Mouse (Mus musculus) c-Kit-positive CD71-positive TER-119-negative erythroid progenitor cells, embryonic 14.5 days (primary cell): ENCODE results near the gene Lta.
A peak's percentile ranks its signal among the peaks of the same experiment; 100 is the strongest.

Experiments
- DNase-seq: peaks from one replicate; pipeline ENCODE4 v3.0.0-alpha.2; 2013; ENCODE audit warnings: low read depth

Lta gene

DNA sequence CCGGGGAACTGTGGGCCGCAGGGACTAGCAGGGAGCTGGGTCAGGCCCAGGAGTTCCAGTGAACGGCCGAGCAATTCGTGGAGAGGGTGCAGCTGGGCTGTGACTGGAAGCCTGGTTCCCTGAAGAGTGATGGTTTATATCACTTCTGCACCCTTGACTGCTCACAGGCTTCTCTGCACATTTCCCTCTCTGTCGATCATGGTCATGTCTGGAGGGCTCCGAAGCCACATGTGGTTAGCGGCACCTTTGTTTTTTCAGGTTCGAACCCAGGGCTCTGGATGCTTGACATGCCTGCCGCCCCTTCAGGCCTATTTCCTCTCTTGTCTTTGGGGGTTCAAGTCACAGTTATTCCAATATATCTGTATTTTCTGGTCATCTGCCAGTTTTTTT lies 224 bp upstream of the Lta start:
- no peak for DNase-seq

DNA sequence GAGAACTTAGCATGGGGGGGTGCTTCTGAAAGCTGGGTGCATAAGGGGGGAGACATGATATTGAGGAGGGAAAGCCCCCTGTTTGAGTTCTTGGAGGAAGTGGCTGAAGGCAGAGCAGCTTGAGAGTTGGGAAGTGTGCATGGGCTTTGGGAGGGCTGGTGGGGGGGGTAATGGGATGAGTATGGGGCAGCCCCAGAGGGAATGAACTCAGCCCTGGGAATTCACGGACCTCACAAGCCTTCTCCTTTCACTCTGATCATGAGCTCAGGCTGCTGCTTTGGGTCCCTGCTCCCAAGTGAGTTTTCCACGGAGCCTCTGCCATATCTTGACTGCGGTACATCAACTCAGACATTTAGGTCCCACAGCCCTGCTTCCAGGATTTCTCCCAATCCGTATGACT lies 2.7 kb downstream of the Lta start:
- DNase-seq = no peak

DNA sequence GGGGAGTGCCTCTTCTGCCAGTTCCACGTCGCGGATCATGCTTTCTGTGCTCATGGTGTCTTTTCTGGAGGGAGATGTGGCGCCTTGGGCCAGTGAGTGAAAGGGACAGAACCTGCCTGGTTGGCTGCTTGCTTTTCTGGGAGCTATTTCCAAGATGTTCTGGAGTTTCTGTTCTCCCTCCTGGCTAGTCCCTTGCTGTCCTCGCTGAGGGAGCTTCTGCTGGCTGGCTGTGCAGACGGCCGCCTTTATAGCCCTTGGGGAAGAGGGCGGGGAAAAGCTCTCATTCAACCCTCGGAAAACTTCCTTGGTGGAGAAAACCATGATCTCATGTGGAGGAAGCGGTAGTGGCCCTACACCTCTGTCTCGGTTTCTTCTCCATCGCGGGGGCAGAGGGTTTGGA lies 3.4 kb downstream of the Lta start, which contains the start of gene Tnf:
TSS of gene Tnf (minus strand) at position 221 of the 400 bp plus-strand sequence.
- DNase-seq = no peak

DNA sequence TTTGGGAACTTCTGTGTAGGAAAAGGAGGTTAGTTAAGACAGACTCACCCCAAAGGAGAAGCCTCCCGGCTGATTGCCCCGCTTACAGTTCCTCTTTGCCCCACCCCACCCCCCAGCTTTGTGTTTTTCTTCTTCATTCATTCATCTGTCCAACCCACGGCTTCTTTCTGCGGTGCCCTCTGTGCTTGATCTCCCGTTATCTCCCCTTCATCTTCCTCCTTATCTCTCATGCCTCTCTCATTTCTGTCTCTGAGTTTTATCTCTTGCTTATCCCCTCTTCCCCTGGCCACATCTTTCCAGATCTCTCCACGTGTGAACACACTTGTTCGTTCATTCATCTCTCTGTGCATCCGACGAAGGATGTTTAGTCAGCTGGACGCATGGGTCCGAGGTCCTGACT lies 4.0 kb downstream of the Lta start:
- no peak for DNase-seq

DNA sequence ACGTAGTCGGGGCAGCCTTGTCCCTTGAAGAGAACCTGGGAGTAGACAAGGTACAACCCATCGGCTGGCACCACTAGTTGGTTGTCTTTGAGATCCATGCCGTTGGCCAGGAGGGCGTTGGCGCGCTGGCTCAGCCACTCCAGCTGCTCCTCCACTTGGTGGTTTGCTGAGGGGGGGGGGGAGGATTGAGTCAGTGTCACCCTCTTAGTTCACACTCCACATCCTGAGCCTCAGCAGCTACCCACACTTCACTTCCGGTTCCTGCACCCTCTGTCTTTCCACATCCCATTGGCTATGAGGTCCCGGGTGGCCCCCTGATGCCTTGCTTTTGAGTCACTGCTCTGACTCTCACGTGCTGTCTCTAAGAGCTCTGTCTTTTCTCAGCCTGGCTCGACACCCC lies 4.8 kb downstream of the Lta start:
- no peak for DNase-seq

DNA sequence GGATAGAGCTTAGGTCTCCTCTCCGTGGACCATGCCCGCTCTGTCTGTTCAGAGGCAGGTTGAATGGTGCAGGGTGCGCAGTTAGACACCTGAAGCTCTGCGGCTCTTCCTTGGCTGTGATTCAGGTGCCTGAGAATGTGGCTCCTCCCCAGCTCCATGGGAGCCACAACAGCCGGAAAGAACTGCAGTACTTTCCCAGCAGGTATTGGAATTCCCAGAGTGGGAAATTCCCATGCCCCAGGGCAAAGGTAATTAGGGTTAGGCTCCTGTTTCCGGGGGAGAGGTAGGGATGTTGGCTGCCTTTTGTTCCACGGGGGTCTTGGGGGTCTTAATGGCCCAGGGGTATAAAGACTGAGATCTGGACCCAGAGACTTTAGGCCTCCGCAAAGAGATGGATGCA lies 6.2 kb downstream of the Lta start:
- no peak for DNase-seq

DNA sequence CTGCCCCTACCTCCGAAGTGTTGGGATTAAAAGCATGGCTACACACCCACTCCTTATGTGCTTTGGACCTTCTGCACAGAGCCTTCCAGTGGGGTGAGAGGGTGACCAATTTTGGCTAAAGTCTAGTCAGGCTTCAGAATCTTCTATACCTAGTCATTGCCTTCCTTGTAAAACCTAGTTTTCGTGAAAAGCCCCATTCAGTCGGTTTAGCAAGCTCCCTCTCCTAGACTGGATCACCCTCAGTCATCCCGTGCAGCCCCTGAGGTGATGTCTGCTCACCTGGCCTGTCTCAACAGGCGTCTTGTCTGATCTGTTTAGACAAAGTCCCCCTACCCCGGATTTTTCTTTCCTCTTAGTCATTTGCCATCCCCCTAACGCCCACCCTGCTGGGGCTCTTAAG lies 7.1 kb downstream of the Lta start:
- DNase-seq = no peak

DNA sequence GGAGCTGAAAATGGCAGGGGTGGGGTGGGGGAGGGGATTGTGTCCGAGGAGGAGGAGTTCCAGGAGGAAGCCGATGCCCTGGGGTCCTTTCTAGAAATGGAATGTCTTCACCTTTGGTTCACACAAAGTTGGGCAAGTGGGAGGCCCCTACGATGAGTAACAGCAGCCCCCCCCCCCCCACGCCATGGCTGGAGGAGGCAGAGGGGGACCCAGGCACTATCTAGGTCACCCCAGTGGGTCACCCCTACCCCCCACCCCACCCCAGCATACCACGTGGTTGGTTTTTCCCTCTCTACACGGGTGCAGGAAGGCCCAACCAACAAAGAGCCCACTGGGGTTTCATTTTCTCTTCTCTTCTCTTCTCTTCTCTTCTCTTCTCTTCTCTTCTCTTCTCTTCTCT lies 8.0 kb downstream of the Lta start:
- no peak for DNase-seq

DNA sequence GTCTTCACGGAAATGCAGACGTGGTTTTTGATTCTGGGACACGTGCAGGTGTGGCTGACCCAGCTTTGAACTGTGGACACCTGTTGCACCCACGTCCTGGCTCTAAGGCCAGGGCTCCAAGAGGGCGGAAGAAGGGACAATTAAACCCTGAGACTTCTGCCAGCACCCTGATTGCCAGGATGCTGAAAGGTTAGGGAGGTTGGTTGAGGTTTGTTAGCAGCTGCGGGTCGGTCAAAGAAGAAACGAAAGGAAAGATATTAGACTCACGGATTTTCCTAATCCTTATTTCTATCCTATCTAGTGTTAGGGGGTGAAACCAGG lies 8.9 kb downstream of the Lta start:
- DNase-seq = no peak

DNA sequence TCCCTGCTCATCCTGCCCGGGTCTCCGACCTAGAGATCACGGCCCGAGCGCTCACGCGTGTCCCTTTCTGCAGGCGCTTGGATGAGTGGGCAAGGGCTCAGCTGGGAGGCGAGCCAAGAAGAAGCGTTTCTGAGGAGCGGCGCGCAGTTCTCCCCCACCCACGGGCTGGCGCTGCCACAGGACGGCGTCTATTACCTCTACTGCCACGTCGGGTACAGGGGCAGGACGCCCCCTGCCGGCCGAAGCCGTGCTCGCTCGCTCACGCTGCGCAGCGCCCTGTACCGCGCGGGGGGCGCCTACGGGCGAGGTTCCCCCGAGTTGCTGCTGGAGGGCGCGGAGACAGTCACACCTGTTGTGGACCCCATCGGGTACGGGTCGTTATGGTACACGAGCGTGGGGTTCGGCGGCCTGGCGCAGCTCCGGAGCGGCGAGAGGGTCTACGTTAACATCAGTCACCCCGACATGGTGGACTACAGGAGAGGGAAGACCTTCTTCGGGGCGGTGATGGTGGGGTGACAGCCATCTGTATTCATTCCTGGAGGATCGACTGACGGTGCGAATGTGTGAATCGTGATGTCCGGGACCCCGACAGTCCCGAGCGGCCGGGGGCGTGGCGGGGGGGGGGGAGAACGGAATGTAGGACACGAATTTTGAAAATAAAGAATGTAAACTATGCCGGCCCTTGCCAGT lies 9.4 kb downstream of the Lta start:
- peak; percentile 55 for DNase-seq

DNA sequence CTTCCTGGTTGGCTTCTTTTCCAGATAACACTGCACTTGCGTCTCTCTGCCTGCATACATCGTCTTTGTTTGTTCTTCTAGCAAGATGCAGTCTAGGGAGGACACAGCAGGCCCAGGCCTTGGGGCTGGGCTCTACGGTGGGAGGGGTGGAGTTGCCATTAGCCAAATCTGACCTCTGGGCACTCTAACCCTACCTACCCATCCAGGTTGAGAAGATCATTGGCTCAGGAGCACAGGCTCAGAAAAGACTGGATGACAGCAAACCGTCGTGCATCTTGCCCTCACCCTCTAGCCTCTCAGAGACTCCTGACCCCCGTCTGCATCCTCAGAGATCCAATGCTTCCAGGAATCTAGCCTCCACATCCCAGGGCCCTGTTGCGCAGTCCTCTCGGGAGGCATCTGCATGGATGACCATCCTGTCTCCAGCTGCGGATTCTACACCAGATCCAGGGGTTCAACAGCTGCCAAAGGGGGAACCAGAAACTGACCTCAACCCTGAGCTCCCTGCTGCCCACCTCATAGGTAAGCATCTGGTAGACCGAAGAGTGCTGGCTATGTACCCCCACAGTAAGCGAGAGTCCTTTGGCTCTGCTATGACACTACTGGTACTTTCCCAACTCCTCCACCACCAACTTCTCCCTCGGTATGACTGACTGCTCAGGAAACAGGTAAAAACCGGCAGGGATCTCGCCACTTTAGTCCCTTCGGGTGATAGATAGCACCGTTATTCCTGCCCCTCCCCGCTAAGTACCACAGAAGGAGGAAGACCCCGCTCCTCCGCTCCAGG lies 10.1 kb downstream of the Lta start:
- DNase-seq = no peak

DNA sequence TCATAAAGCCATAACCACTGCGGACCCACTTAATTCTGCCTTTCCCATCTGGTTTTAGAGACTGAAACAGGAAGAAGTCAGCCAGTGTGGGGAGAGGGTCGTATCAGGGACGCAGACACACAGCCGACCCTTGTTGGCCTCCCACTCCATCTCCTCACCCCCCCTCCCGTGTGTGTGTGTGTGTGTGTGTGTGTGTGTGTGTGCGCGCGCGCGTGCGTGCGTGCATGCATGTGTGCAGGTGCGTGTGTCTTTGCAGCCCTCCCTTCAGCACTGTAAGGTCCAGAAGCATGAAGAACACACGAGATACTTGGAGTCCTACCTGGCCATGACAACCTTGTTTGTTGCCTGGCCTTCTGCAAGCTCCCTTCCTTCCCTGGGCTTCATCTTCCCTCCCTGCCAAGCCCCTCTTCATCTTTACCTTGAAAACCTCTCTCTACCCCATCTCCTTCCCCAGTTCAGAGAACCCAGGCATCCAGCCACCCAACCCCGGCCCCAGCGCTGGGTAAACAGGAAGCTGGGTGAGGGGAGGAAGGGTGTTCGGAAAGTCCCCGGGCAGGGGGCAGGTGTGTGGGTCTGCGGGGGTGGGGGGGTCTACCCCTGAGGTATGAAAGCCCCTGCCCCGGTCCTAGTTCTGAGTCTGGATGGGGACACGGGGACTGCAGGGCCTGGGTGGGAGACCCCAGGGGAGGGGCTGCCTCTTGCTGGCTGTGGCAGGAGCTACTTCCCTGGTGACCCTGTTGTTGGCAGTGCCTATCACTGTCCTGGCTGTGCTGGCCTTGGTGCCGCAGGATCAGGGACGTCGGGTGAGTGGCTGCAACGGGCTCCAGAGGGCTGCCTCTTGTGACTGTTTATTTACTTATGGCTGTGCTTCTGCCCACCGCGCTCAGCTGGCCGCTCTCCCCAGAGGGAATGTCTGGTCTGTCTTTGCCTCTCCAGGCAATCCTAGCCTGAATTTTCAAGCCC lies 11.0 kb downstream of the Lta start, which contains the start of gene Ltb:
TSS of gene Ltb (plus strand) at position 559 of the 963 bp plus-strand sequence.
- DNase-seq = no peak

DNA sequence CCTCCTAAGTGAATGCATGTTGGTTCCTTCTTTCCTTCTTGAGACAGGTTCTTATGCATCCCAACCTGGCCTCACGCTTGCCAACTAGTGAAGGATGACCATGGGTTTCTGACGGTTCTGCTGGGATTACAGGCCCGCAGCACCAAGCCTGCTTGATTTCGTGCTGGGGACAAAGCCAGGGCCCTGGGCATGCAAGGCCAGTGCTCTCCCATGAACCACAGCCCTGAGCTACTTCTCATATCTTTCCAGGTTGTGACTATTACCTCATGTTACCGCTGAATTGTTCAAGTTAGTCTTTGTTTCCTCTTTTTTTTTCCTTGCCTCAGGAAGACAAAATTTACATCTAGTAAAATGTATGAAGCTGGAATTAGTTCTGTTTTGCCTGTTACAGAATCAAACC lies 12.2 kb downstream of the Lta start:
- no peak for DNase-seq

DNA sequence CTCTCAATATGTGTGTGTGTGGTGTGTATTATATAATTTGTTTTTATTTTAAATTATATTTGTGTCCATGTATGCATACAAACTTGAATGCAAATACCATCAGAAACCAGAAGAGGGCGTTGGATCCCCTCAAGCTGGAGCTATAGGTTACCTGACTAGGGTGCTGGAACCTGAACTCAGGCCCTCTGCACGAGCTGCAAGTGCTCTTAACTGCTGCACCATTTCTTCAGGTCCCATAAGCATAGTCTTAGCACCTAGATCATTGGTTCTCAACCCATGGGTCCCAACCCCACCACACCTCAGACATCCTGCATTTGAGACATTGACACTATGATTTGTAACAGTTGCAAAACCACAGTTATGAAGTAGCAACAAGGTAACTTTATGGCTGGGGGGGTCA lies 13.4 kb downstream of the Lta start:
- DNase-seq = no peak

DNA sequence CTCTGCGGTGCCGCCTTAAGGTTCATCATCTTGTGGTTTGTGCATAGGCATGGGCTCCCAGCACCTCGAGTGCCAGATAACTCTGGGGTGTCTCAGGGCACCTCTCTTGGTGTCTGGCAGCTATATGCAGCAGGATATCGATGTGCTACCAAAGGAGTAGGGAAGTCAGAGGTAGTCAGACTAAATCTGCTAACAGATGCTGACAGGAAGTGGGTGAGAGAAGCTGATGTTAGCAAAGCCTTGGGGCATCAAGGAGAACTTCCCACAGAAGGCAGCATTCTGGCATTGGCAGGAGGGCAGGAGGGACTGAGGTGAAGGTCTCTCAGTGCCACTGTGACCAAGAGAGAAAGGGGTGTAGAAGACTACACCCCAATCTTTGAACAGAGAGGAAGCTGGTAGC lies 15.1 kb downstream of the Lta start:
- DNase-seq = no peak

DNA sequence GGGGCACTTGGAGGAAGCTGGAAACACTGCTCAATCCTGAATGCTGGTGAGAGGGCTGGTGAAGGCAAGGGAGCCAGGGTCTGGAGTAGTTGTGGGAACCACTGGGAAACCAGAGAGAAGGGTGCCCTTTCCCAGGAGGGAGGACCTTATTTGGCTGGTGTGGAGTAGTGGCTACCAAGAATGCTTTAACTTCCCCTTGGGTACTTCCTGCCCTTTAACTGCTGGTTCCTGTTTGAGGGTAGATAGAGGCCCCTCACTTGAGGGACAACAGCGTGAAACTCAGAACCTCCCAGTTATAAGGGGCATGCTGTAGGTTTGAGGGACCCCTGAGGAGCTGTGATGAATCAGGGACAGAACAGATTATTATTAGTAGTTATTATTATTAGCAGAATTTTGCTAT lies 16.0 kb downstream of the Lta start:
- no peak for DNase-seq

DNA sequence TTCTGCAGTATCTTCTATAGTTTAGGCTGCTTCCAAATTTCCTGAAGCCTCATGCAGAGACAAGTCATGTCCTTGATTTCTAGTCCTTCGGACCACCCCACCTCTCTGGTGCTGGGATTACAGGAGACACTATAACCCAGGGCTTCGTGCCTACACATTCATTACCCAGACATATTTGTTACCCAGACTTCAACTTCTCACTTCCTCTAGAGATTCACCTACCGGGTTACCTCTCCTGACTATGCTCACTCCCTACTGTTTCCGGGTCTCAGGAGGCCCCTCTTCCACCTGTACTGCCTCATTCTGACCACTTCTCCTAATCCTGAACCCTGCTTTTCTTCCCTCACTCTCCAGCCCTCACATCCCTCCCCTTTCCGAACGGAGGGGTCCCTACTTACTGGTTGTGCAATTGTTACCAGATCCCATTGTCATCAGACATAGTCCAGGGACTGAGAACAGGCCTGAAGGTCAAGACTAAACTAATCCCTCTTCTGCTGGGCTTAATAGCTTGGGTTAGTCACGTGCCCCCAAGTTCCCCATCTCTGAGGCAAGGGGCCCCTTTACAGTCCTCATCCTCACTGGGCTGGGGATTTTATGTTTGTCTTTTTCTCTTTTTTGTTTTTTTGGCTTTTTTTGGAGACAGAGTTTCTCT lies 17.1 kb downstream of the Lta start, which contains the start of gene Lst1:
TSS of gene Lst1 (minus strand) at position 481 of the 652 bp plus-strand sequence.
- no peak for DNase-seq

DNA sequence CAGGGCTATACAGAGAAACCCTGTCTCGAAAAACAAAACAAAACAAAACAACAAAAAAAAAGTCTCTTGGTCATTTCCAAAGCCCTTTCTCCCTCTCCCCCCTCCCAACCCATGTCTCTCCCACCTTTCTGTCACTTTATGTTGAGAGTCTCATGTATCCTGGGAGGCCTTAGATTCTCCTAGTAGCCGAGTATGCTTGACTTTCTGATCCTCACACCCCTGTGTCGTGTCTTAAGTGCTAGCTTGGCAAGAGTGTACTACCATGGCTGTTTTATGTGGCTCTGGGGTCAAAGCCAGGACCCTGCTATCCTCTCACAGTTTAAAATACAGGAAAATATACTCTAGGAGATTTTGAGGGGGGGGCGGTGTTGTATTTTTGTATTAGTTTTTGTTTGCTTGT lies 17.8 kb downstream of the Lta start:
- DNase-seq = no peak

DNA sequence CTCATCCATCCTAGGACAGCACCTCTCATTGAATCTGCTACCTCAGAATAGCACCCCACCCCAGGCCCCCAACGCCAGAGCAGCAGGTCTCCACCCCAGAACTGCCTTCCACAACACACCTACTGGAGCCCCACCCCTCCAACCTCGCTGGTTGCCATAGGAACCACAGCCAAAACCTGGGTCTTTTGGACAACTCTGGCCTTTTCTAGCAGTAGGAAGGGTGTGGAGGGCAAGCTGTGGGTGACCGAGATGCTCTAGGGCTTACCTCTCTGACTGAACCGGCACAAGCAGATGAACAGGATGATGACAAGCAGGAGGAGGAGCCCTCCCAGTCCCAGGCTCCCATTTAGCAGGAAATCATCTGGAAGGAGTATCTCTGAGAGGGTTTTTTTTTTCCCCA lies 18.5 kb downstream of the Lta start:
- DNase-seq = no peak

DNA sequence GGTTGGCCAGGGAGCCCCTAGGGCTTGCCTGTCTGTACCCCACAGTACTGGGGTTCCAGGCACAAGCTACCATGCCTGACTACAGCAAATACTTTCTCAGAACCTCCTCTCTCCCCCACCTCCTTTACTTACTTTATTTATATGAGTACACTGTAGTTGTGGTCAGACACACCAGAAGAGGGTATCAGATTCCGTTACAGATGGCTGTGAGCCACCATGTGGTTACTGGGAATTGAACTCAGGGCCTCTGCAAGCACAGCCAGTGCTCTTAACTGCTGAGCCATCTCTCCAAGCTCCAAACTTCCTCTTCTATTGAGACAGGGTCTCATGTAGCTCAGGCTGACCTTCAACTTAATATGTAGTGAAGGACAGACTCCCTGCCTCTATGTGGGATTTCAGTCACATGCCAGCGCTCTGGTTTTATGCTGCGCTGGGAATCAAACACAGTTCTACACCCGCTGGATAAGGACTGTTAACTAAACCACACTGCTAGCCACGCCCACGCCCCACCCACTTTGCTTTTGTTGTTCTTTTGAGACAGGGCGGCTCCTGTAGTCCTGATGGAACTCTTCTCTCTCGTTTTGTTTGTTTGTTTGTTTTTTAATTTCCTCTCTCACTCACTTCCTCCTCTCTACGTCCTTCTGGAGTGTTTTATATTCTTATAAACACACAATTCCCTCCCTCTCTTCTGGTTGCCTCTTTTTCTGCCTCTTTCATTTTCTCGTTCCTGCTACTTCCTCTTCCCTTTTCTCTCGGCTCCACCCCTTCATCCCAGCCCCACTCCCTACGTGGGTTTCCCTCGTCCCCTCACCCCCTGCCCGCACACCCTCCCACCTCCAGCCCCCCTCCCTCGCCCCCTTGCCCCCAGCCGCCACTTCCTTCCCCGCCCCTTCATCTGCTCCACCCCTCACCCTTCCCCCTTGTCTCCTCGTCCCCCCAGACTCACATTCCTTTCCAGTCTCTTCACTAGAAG lies 19.2 kb downstream of the Lta start:
- DNase-seq = peak; percentile 86

DNA sequence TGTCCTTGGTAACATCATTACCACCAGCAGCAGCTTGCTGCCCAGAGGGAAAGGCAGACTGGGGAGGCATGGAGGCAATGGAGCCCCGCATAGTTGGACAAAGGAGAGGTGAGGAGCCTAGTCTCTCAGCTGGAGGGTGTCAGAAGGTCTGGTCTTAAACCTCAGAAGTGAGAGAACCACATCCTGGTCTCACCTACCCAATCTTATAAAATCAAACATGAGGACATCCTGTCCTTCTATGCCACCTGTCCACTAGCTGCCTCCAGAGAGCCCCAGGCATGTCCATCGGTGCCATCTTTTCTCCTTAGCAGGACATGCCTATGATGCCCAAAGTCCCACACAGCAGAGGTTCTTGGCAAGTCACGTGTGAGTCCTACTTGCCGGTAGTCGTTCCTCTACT lies 25.1 kb downstream of the Lta start:
- no peak for DNase-seq
